Mouse (Mus musculus): ENCODE measurements around the gene Kmt2e.
"Not testable (repeated sequence)": the region's sequence is repeated elsewhere in the genome, so short reads cannot be mapped to it uniquely, and the experiment has no call there.

Kmt2e gene

GRCm38 (mm10) chr5:23499257-23499656, 65.0 kb downstream of the Kmt2e start:
- no peak for DNase-seq (ENCODE audit: low read depth, low spot score)

DNA sequence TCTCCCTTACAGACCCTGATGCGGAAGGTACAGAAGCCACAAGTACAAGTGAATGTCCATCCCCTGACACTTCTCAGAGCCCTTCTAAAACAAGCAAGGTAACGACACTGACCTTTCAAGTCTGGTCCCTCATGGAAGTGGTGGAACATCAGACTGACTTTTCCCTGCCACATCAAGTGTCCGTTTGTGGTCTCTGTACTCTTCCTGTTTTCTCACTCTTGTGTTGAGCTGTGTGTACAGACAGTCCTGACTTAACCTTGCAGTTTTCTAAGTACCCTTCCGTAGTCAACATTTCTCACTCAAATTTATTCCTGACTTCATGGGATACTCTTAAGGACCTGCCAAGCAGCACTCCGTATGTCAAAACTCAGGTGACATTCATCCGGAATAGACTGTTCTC, 66.5 kb downstream of the Kmt2e start:
- DNase-seq (ENCODE audit: low read depth, low spot score) = no peak

DNA sequence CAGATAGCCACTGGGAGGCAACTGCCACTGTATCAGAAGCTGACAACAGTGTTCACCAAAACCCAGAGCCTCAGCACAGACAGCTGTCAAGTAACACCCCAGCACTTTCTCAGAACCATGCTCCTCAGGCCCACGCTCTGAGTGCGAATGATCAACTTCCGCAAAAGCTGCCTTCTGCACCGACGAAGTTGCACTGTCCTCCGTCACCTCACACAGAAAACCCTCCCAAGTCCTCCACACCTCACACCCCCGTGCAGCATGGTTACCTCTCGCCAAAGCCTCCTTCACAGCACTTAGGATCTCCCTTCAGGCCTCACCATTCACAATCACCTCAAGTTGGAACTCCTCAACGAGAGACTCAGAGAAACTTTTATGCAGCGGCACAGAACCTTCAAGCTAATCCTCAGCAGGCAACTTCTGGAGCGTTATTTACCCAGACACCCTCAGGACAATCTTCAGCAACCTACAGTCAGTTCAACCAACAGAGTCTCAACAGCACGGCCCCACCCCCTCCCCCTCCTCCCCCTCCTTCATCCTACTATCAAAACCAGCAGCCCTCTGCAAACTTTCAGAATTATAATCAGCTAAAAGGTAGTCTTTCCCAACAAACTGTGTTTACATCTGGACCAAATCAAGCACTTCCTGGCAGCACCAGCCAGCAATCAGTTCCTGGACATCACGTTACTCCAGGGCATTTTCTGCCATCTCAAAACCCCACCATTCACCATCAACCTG, 67.5 kb downstream of the Kmt2e start:
- no peak for DNase-seq (ENCODE audit: low read depth, low spot score)

DNA sequence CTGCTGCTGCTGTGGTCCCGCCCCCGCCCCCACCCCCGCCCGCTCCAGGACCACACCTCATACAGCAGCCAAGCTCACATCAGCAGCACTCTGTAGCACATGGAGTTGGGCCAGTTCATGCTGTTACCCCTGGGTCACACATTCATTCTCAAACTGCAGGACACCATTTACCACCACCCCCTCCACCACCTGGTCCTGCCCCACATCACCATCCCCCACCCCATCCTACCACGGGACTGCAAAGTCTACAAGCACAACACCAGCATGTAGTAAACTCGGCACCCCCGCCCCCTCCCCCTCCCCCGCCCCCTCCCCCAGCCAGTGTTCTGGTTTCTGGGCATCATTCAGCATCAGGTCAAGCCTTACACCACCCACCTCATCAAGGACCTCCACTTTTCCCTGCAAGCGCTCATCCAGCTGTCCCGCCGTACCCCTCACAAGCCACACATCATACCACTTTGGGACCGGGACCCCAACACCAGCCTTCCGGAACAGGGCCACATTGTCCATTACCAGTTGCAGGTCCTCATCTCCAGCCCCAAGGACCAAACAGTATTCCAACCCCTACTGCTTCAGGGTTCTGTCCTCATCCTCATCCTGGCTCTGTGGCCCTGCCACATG, 68.2 kb downstream of the Kmt2e start:
- peak; percentile 47 for DNase-seq (ENCODE audit: low read depth, low spot score)

- no peak for DNase-seq (ENCODE audit: low read depth, low spot score)
Measured at GRCm38 (mm10) chr5:23505578-23505977, 71.3 kb downstream of the Kmt2e start.

DNA sequence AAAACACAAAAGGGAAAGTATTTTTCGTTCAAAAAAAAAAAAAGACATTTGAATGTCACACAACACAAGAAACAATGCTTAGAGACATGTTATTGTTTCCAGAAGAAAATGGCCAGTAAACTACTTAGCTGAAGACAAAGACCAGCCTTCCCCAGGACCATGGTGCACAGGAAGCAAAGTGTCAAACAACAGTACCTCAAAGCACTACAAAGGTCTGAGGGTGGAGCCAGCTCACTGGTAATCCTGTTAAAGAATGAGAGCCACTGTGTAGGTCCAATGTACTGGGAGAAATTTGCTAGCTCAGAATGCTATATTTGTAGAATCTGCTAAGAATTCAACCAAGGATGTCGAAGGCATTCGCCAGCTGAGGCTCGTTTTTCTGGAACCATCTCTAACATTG, 73.0 kb downstream of the Kmt2e start:
- DNase-seq (ENCODE audit: low read depth, low spot score) = no peak

DNA sequence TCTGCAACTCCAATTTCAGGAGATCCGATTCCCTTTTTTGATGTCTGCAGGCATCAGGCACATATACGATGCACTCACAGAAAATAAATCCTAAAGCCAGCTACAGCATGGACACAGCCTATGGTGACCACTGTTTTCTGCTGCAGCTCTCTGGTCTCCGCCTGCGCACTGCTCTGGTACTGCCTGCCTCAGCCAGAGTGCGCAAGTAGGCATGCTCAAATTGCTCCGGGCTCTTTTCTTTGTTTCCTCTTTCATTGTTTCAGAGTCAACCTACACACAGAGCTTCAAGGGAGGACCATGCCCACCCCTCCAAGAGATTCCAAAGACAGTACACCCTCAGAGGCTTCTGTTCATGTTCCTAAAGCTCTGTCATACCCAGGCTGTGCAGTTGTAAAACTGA, 74.4 kb downstream of the Kmt2e start:
- peak; percentile 27 for DNase-seq (ENCODE audit: low read depth, low spot score)

DNA sequence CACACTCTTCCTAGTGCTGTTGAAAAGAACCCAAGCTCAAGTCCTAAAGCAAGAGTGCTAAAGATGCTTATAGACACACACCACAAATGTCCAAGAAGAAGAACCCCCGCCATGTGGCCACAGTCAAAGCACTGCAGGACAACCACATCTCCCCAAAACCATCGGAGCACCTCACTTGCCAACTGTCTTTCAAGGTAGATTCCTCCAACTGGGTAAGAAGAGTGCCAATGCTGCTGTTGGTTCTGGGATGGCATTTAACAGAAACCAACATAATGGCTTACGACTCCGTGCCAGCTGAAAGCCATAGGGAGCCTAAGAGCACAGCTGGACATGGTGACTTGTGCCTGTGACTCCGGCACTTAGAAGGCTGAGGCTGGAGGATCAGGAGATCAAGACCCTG, 77.2 kb downstream of the Kmt2e start:
- DNase-seq (ENCODE audit: low read depth, low spot score) = no peak

GRCm38 (mm10) chr5:23512556-23512955, 78.3 kb downstream of the Kmt2e start:
- DNase-seq (ENCODE audit: low read depth, low spot score) = no peak

- DNase-seq (ENCODE audit: low read depth, low spot score) = no peak
Measured at GRCm38 (mm10) chr5:23513468-23513867, 79.2 kb downstream of the Kmt2e start.

GRCm38 (mm10) chr5:23515038-23515437, 80.8 kb downstream of the Kmt2e start:
- no peak for DNase-seq (ENCODE audit: low read depth, low spot score)

- no peak for DNase-seq (ENCODE audit: low read depth, low spot score)
Measured at GRCm38 (mm10) chr5:23516962-23517361, 82.7 kb downstream of the Kmt2e start.

DNA sequence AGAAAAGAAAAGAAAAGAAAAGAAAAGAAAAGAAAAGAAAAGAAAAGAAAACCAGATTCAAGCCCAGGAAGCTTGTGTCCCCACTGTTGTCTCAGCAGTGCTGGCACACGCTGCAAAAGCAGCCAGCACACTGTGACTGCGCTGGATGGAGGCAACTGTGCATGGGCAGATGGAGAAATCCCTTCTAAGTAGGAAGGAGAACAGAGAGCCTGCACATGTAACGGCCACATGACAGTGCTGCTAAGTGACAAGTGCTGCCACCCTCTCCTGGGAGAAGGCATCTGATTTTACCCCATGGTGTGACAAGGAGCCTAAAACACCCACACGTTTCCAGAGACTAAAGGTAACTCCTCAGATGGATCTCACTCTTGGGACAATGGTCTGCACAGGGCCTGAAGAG, 83.6 kb downstream of the Kmt2e start:
- DNase-seq (ENCODE audit: low read depth, low spot score) = no peak

DNA sequence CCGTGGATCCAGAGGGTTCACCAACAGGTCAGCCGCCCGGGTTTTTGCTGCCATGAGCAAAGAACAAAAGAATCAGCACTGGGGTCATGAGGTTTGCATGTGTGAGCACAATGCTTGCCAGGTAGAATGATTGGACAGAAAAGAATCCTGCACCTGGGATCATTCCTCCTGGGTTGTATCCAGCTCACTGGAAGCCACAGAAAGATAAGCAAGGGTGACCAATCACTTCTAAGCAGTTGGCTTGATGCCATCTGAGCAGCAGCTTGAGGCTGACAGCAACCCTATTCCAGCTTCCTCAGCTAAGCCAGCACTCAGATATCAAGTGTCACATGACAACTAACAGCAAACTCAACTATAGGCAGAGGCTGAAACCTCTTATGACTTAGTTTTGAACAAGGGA, 84.4 kb downstream of the Kmt2e start:
- no peak for DNase-seq (ENCODE audit: low read depth, low spot score)

DNA sequence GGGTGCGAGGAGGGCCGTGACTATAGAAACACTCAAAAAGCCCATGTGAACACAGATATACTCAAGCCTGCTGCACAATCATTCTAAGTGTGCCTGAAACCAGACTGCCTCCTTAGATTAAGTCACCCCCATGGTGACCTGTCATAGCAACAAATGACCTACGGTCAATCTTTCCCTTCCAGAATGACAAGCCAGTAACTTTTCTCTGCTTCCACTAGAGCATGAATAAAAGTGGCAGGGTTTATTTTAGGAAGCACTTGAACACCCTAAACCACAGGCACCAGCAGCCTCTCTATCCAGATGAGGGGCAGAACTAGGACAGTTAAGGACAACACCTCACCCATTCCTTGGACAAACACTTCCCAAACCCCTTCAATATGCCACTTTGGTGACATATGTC, 85.4 kb downstream of the Kmt2e start:
- DNase-seq (ENCODE audit: low read depth, low spot score) = no peak

DNA sequence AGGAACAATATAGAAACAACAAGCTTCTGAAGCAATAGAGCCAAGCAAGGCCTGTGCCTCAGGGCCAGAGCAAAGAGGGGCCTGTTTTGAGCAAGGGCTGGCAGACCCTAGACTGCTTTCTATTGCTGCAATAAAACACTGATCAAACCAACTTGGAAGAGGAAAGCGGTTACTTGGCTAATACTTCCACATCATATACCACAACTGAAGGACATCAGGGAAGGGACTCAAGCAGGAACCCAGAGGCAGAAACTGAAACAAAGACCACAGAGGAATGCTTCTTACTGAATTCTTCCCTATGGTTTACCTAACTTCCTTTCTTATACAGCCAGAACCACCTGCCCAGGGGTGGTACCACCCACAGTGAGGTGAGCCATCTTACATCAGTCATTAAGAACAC, 87.4 kb downstream of the Kmt2e start:
- DNase-seq (ENCODE audit: low read depth, low spot score) = no peak

DNA sequence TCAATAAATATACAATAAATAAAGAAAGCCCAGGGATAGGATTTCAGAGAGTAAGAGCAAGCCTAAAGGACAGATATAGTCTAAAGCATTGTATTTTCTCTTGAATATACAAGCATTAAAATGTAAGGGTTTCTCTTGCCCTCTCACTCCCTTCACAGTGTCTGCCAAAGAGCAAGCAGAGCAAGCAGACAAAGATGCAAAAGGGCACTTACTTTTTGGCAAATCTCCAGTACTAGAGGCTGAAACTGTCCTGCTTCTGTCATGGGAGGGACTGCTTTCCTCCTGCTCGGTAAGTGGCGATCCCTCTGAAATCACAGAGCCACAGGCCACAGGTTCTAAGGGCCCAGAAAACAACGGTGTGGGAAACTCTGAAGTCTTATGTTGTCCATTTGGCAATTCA, 89.7 kb downstream of the Kmt2e start:
- no peak for DNase-seq (ENCODE audit: low read depth, low spot score)

DNA sequence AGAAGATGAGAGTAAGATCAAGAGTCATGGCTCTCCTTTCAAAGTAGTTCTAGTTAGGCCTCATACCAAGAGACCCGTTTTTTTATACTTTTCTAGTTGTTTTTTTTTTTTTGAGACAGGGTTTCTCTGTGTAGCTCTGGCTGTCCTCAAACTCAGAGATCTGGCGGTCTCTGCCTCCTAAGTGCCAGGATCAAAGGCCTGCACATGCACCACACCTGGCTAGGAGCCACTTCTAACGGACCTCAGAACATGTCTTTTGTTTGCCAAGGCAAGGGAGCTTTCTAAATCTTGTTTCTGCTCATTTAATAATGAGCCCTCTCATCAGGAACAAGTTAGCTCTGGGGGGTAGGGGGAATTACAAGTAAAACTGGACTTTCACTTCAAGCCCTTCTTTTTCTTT, 90.4 kb downstream of the Kmt2e start:
- DNase-seq (ENCODE audit: low read depth, low spot score) = no peak

GRCm38 (mm10) chr5:23531100-23531499, 96.9 kb downstream of the Kmt2e start:
- DNase-seq (ENCODE audit: low read depth, low spot score) = no peak

DNA sequence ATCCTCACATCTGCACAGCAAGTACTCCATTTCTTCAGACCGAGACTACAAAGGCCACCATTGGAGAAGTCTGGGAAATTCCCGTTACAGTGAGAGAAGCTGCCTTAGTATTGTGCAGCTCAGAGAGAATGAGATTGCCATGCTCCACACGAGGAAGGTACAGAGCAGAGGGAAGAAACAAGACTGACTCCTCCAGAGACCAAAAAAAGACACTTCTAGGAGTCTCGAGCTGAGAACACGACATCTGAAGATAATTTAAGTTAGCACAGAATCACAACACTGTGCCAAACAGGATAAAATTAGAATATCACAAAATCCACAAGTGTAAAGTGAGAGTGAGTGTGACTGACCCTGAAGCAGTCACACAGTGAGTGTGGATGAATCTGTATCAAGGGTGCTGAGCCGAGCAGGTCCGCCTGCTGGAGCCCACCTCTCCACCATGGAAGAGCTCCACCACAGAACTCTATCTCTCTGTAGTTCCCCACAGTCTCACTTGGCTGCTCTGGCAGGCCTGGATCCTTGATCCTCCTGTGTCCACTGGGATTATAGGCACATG, 97.4 kb downstream of the Kmt2e start:
- DNase-seq (ENCODE audit: low read depth, low spot score) = no peak

DNA sequence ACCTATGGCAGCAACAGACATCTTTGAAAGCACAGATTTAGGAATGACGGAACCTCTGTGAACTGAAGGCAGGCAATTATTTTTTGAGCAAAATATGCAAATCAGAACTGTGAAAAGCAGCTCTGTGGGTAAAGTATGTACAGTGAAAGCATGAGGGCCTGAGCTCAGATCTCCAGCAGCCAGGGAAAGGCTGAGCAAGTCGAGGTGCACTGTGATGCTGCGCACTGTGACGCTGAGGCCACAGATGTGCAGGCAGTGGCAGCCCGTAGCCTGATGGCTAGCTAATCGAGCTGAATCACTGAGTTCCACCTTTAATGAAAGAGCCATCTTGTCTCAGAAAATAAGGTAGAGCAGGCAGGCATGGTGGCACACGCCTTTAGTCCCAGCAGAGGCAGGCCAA, 101.5 kb downstream of the Kmt2e start:
- DNase-seq (ENCODE audit: low read depth, low spot score) = no peak

DNA sequence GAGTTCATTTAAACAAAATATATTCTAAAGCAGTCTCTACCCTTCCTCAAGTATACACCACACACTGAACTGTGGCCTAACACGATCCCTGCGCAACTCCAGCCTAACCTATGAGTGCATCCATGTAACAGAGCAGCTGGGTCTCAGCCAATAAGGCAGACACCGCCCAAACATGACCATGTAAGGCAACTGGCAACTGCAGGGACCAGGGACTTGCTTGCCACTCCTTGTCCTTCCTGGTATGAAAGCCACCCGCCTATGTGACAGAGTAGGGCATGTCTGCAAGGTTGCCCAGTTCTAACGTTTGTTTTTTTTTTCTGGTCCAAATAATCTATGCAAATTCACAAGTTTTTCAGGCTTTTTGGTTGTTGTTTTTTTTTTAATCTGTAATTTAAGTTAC, 117.4 kb downstream of the Kmt2e start:
- DNase-seq (ENCODE audit: low read depth, low spot score) = no peak

- DNase-seq (ENCODE audit: low read depth, low spot score) = not testable (repeated sequence)
Measured at GRCm38 (mm10) chr5:23553338-23553737, 119.1 kb downstream of the Kmt2e start.

Data from ES-CJ7 (cell line).